Mouse (Mus musculus): Measurements from ENCODE around the gene Jpt1. TPM values are rescaled to one million over a fixed set of nuclear protein-coding genes. Genes with fewer than 3 reads are reported as not detected.
"Not testable (repeated sequence)": the region's sequence is repeated elsewhere in the genome, so short reads cannot be mapped to it uniquely, and the experiment has no call there.

The Jpt1 gene
- polyA plus RNA-seq, 1 experiment from 2014 or later: 592 TPM

DNA sequence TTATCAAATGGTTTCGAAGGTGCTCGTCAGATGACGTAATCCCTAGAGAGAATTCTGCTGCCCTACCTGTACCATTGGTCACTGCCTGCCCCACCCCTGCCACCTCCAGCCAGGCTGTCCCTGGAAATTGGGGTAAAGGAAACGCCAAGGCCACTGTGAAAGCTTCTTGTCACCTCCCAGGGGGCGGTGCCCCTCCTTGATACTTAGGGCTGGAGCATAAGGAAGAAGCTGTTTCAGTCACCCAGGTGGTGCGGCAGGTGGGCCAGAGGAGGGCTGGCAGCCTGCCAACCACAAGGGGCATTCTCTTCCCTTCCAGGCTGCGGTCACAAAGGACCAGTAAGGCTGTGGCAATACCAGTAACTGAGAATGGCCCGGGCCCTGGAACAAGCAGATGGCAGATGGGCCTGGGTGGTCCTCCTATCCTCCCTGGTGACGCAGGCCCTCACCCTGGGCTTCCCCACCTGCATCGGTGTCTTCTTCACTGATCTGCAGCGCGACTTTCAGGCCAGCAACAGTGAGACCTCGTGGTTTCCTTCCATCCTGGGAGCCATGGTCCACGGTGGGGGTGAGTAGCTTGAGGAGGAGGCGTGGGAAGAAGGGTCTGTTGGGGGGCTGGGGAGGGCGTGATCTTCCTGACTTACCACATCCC is 51.8 kb downstream of the Jpt1 start, which contains the start of gene Slc16a5:
Gene Slc16a5 (plus strand): TSS at position 232 of the 649 bp plus-strand sequence.
- no peak for DNase-seq (ENCODE audit: low spot score)
- H3K27ac ChIP-seq (replicated peaks): no peak within 1 kb of the TSS; the same call in 1 of the 2 replicates
- WGBS: 81% methylated on average over 16 of the region's 16 CpGs
- H3K36me3 ChIP-seq (replicated peaks): no peaks in the 10 kb centered on the region
- no peak within 1 kb of the TSS for H3K4me3 ChIP-seq
- H3K27me3 ChIP-seq (replicated peaks; ENCODE audit: low read depth, poor library complexity, severe bottlenecking): peaks cover 13% of the 10 kb centered on the region; the same call in 1 of the 2 replicates
- H3K4me1 ChIP-seq: peaks cover 49% of the 10 kb centered on the region
- H3K9me3 ChIP-seq: no peaks in the 10 kb centered on the region

DNA sequence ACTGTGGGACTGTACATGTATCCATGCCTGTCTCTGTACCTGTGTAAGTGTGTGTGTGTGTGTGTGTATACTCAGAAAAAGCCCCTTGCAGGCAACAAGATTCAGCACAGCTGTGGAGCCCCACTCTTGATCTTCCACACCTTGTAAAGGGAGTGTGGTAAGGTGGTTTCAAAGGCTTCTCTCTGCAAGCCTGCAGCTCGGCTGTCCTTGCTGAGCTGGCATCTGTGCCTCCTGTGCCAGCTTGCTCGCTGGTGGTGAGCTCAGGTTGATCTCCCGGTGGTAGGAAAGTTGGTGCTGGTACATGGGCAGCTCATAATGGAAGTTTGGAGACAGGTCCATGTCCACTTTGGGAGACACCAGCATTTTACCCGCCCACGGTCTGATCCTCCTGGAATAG is 52.3 kb downstream of the Jpt1 start:
- Histone ChIP-seq H3K27ac (replicated peaks) (no peak overlapping the region), H3K4me1 (peaks cover 49% of the 10 kb centered on the region), H3K27me3 (replicated peaks; ENCODE audit: low read depth, poor library complexity, severe bottlenecking) (peaks cover 13% of the 10 kb centered on the region; the same call in 1 of the 2 replicates), H3K36me3 (replicated peaks) (no peaks in the 10 kb centered on the region), H3K9me3 (no peaks in the 10 kb centered on the region), H3K4me3 (no peak overlapping the region)
- DNase-seq (ENCODE audit: low spot score): no peak
- 77% methylated on average over 5 of the region's 5 CpGs for WGBS

DNA sequence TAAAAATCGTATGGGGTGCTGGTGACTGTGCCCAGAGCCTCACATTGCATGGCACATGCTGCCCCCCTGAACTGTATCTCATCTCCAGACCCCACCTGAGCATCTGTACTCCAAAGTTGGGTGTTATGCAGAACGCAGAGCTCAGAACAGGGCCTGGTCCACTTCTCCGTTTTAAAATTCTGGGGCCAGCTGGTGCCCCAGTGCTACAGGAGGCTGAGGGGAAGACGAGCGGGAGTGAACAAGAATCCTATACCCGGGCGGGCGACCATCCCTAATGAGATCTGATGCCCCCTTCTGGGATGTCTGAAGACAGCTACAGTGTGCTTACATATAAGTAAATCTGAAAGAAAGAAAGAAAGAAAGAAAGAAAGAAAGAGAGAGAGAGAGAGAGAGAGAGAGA is 53.2 kb downstream of the Jpt1 start:
- H3K4me3 ChIP-seq: no peak overlapping the region
- H3K27ac ChIP-seq (replicated peaks): no peak overlapping the region
- no peaks in the 10 kb centered on the region for H3K36me3 ChIP-seq (replicated peaks)
- peaks cover 13% of the 10 kb centered on the region; the same call in 1 of the 2 replicates for H3K27me3 ChIP-seq (replicated peaks; ENCODE audit: low read depth, poor library complexity, severe bottlenecking)
- no peaks in the 10 kb centered on the region for H3K9me3 ChIP-seq
- WGBS: 19% methylated on average over 8 of the region's 8 CpGs
- peaks cover 47% of the 10 kb centered on the region for H3K4me1 ChIP-seq
- DNase-seq (ENCODE audit: low spot score): no peak

DNA sequence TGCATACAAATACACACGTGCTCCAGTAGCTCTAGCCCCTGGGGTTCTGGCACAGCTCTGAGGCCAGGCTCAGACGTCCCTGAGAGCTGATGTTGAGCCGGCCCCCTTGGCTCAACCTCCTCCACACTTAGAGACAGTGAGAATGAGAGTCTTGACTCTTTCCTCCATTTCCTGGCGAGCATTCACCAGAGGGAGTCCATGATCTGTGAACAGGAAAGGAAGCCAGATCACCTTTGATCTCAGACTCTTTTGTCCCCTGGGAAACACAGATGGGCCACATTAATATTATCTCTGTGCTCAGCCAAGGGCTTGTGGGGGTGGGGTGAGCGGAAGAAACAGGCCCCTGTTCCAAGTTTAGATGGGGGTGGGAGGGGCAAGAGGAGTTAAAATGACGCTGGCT is 56.8 kb downstream of the Jpt1 start:
- Histone ChIP-seq H3K27me3 (replicated peaks; ENCODE audit: low read depth, poor library complexity, severe bottlenecking) (peaks cover 6% of the 10 kb centered on the region; the same call in 1 of the 2 replicates), H3K4me1 (peaks cover 39% of the 10 kb centered on the region), H3K9me3 (0 out of 2 replicates have a peak, but pooled peaks cover 2% of the 10 kb centered on the region), H3K27ac (replicated peaks) (no peak overlapping the region), H3K4me3 (no peak overlapping the region), H3K36me3 (replicated peaks) (no peaks in the 10 kb centered on the region)
- no peak for DNase-seq (ENCODE audit: low spot score)
- WGBS: 32% methylated on average over 6 of the region's 6 CpGs

DNA sequence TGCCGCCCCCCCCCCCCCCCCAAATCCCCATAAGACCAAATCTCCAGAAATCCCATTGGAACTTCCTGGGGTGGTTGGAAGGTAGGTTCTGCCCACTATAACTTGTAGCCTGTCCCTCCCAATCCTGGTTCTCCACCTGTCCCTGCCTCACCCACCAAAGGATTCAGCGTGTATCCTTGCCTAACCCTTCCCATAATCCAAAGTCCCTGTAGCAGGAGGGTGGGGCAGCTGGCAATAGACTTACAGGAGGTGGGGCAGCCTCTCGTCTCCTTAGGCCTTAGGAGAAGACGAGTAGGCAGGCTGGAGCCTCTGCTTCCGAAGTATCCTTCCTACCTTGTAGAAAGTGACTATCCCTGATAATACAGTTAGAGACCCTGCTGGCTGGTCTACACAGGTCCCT is 58.0 kb downstream of the Jpt1 start:
- Histone ChIP-seq H3K36me3 (replicated peaks) (no peaks in the 10 kb centered on the region), H3K27ac (replicated peaks) (no peak overlapping the region), H3K27me3 (replicated peaks; ENCODE audit: low read depth, poor library complexity, severe bottlenecking) (no peaks in the 10 kb centered on the region), H3K4me3 (no peak overlapping the region), H3K9me3 (0 out of 2 replicates have a peak, but pooled peaks cover 2% of the 10 kb centered on the region), H3K4me1 (peaks cover 26% of the 10 kb centered on the region)
- 89% methylated on average over 5 of the region's 5 CpGs for WGBS
- DNase-seq (ENCODE audit: low spot score): no peak

DNA sequence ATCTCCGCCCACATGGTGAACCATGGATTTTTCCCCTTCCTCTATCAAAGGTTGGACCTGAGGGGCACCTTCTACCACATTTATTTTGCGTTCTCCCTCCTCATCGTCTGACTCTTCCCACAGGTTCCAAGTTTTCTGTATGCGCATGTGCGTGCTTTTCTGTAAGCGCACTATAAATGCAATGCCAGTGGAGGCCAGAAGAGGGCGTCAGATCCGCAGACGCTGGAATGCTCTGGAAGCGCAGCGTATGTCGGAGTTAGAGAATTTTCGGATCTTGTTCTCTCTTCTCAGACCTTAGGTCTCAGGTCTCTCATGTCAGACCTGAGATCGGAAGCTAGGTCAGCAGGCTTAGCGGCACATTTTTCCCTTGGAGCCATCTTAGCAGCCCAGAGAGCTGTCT is 58.6 kb downstream of the Jpt1 start:
- 87% methylated on average over 15 of the region's 15 CpGs for WGBS
- DNase-seq (ENCODE audit: low spot score): no peak
- Histone ChIP-seq H3K4me3 (no peak overlapping the region), H3K27me3 (replicated peaks; ENCODE audit: low read depth, poor library complexity, severe bottlenecking) (no peaks in the 10 kb centered on the region), H3K36me3 (replicated peaks) (no peaks in the 10 kb centered on the region), H3K27ac (replicated peaks) (no peak overlapping the region), H3K9me3 (0 out of 2 replicates have a peak, but pooled peaks cover 2% of the 10 kb centered on the region), H3K4me1 (peaks cover 22% of the 10 kb centered on the region)

DNA sequence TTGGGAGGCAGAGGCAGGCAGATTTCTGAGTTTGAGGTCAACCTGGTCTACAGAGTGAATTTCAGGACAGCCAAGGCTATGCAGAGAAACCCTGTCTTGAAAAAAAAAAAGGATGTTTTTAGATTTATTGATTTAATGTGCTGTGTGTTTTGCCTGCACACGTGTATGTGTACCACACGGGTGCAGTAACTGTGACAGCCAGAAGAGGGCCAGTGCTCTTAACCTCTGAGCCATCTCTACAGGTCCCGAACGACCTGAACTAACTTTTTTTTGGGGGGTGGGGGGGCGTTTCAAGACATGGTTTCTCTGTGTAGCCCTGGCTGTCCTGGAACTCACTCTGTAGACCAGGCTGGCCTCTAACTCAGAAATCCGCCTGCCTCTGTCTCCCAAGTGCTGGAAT is 59.4 kb downstream of the Jpt1 start:
- H3K4me1 ChIP-seq: peaks cover 24% of the 10 kb centered on the region
- WGBS: 86% methylated on average over 6 of the region's 6 CpGs
- not testable (repeated sequence) for H3K27me3 ChIP-seq (replicated peaks; ENCODE audit: low read depth, poor library complexity, severe bottlenecking); H3K4me3 ChIP-seq; DNase-seq (ENCODE audit: low spot score); H3K9me3 ChIP-seq; H3K27ac ChIP-seq (replicated peaks); H3K36me3 ChIP-seq (replicated peaks)

DNA sequence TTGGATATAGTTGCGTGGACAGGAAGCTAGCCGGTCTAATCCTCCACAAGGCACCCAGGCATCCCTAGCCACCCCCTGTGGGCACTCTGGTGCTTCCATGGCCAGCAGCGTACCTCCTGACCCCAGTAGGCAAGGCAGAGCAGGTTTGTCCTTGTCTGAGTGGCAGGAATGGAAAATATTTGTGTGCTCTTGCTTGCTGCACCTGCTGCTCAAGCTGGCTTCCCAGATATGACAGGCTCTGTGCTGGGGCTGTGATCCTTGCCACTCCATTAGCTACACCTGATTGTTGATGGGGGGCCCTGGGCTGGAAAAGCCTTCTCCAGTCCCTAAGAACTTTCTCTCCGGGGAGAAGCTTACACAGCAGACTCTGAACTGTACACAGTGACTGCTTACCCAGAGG is 60.9 kb downstream of the Jpt1 start:
- Histone ChIP-seq H3K27ac (replicated peaks) (no peak overlapping the region), H3K9me3 (0 out of 2 replicates have a peak, but pooled peaks cover 2% of the 10 kb centered on the region), H3K27me3 (replicated peaks; ENCODE audit: low read depth, poor library complexity, severe bottlenecking) (no peaks in the 10 kb centered on the region), H3K4me1 (peaks cover 36% of the 10 kb centered on the region), H3K36me3 (replicated peaks) (no peaks in the 10 kb centered on the region), H3K4me3 (no peak overlapping the region)
- no peak for DNase-seq (ENCODE audit: low spot score)
- 67% methylated on average over 4 of the region's 4 CpGs for whole genome bisulfite sequencing

DNA sequence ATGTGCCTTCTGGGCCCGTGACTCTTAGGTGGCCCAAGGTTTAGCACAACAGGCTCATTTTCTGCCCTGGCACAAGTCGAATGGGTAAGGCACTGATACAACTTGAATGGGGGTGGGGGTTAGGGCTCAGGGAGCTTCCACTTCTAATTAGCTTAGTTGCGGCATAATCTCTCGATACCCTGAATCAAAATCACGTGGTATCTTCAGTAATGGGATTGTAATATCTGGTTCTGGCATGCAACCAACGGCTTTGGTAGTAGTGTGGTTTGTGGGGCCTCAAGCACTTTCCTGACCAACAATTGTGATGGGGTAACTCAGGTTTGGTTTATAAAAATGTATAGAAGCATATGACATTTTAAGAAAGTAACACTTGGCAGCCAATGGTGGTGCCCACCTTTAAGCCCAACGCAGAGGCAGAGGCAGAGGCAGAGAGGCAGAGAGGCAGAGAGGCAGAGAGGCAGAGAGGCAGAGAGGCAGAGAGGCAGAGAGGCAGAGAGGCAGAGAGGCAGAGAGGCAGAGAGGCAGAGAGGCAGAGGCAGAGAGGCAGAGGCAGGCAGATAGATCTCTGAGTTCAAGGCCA is 61.8 kb downstream of the Jpt1 start:
- 0 out of 2 replicates have a peak, but pooled peaks cover 2% of the 10 kb centered on the region for H3K9me3 ChIP-seq
- no peak overlapping the region for H3K4me3 ChIP-seq
- DNase-seq (ENCODE audit: low spot score): no peak
- WGBS: 90% methylated on average over 7 of the region's 7 CpGs
- H3K27ac ChIP-seq (replicated peaks): no peak overlapping the region
- no peaks in the 10 kb centered on the region for H3K36me3 ChIP-seq (replicated peaks)
- H3K4me1 ChIP-seq: peaks cover 36% of the 10 kb centered on the region
- no peaks in the 10 kb centered on the region for H3K27me3 ChIP-seq (replicated peaks; ENCODE audit: low read depth, poor library complexity, severe bottlenecking)

DNA sequence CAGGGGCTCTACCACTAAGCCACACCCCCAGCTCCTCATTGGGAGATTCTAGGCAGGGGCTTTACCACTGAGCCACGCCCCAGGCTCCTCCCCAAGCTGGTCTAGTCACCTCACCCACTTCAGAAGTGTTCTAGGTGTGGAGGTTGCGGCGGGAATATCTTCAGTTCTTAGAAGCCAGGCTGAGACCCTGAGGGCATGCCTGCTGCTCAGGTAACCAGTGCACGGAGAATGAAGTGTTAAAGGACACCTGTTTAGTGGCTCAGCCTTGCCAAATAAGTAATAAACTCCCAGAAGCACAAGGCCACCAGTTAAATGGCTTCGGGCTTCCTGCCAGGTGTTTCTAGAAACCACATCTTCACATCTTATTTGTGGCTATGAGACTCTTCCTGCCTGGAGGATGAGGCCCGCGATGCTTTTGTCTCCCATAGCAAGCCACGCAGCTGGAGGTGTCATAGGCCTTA is 62.4 kb downstream of the Jpt1 start:
- Histone ChIP-seq H3K27me3 (replicated peaks; ENCODE audit: low read depth, poor library complexity, severe bottlenecking) (no peaks in the 10 kb centered on the region), H3K4me1 (peaks cover 32% of the 10 kb centered on the region), H3K9me3 (0 out of 2 replicates have a peak, but pooled peaks cover 2% of the 10 kb centered on the region), H3K27ac (replicated peaks) (no peak overlapping the region), H3K4me3 (no peak overlapping the region), H3K36me3 (replicated peaks) (no peaks in the 10 kb centered on the region)
- no peak for DNase-seq (ENCODE audit: low spot score)
- 87% methylated on average over 8 of the region's 8 CpGs for WGBS

DNA sequence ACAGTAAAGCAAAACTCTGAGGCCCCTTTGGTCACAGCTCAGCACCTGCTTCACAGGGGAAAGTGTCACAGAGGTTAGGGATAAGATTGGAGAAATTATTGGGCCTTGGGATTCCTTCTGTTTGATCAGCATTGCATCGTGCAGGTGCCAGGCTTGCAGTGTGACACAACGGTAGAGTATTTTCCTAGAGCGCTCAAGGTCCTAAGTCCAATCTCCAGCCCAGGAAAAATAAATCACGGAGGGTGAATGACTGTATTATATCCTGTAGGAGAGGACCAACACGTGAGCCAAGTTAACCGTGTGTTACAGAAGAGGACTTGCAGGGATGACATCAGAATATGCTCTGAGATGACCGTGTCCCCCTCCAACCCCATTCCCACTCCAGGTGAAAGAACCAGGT is 64.0 kb downstream of the Jpt1 start:
- 91% methylated on average over 7 of the region's 7 CpGs for WGBS
- Histone ChIP-seq H3K27ac (replicated peaks) (no peak overlapping the region), H3K27me3 (replicated peaks; ENCODE audit: low read depth, poor library complexity, severe bottlenecking) (no peaks in the 10 kb centered on the region), H3K4me1 (peaks cover 34% of the 10 kb centered on the region), H3K9me3 (no peaks in the 10 kb centered on the region), H3K4me3 (no peak overlapping the region), H3K36me3 (replicated peaks) (no peaks in the 10 kb centered on the region)
- no peak for DNase-seq (ENCODE audit: low spot score)

DNA sequence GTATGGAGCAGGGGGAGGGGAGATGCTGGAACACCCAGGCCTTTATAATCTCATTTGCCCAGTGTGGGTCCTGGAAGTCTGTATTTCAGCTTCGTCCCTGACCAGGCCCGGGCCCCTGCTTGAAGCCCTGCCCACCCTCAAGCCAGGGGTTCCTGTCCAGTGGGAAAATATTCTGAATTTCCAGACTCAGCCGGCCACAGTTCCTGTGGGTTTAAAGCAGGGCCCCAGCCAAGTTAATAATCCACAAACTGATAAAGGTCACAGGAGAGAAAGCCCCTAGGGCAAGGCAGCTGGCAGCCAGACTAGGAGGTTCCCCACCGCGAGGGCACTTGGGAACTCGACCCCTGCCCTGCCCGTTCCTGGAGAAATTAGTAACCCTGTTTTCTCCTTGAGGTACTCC is 65.2 kb downstream of the Jpt1 start:
- Histone ChIP-seq H3K4me1 (peaks cover 37% of the 10 kb centered on the region), H3K9me3 (no peaks in the 10 kb centered on the region), H3K27me3 (replicated peaks; ENCODE audit: low read depth, poor library complexity, severe bottlenecking) (no peaks in the 10 kb centered on the region), H3K36me3 (replicated peaks) (no peaks in the 10 kb centered on the region), H3K27ac (replicated peaks) (peak overlapping the region; percentile 57), H3K4me3 (no peak overlapping the region; the same call in 1 of the 2 replicates)
- 30% methylated on average over 7 of the region's 7 CpGs for WGBS
- DNase-seq (ENCODE audit: low spot score): no peak

DNA sequence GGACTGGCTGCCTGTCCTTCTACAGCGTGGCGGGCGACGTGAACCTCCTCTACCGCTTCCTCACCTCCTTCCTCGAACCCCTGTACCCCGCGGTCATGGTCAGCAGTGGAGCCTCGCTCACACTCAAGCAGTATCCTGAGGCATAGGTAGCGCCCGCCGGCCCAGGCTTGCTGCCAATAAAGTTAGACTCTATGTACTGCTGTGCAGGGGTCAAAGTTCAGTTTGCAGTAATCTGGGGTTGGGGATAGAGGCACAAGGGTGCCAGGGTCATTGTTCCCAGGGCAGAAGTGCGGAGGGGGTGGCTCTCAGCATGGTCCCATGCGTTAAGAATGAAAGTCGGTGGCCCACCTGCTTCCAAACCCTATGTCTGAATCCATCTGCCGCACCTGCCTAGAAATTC is 66.1 kb downstream of the Jpt1 start:
- Histone ChIP-seq H3K27ac (replicated peaks) (no peak overlapping the region), H3K4me3 (no peak overlapping the region), H3K27me3 (replicated peaks; ENCODE audit: low read depth, poor library complexity, severe bottlenecking) (no peaks in the 10 kb centered on the region), H3K9me3 (no peaks in the 10 kb centered on the region), H3K4me1 (peaks cover 37% of the 10 kb centered on the region), H3K36me3 (replicated peaks) (no peaks in the 10 kb centered on the region)
- no peak for DNase-seq (ENCODE audit: low spot score)
- WGBS: 83% methylated on average over 16 of the region's 16 CpGs

Measured in embryonic facial prominence, embryonic 10.5 days (tissue).